Mouse (Mus musculus) lung, embryonic 15.5 days (tissue): ENCODE results near the gene Izumo1r. TPM values are rescaled to one million over a fixed set of nuclear protein-coding genes. Genes with fewer than 3 reads are reported as not detected.
"Not testable (repeated sequence)": the region's sequence is repeated elsewhere in the genome, so short reads cannot be mapped to it uniquely, and the experiment has no call there.

Experiments used
- ATAC-seq: fragments of 200-750 bp; cut with Nextera tagmentation; 2 replicates; pipeline ENCODE4 v1.8.0; 2017; ENCODE audit warnings: moderate number of reproducible peaks, borderline replicate concordance; ENCODE audit not compliant: low FRiP score, low TSS enrichment; ENCODE audit errors: extremely low read depth
- H3K27ac ChIP-seq: fragments of 300-500 bp; sonication (generic); 2 replicates; pipeline ENCODE4 v1.5.1; 2015; ENCODE audit warnings: moderate library complexity, mild to moderate bottlenecking, inconsistent platforms
- H3K27me3 ChIP-seq: fragments of 300-500 bp; sonication (generic); 2 replicates; pipeline ENCODE4 v1.6.1; 2015; ENCODE audit warnings: inconsistent platforms
- H3K36me3 ChIP-seq: fragments of 300-500 bp; sonication (generic); 2 replicates; pipeline ENCODE4 v1.6.1; 2015; ENCODE audit warnings: inconsistent platforms
- H3K4me1 ChIP-seq: fragments of 300-500 bp; sonication (generic); 2 replicates; pipeline ENCODE4 v1.6.1; 2015; ENCODE audit warnings: inconsistent platforms
- H3K4me2 ChIP-seq: fragments of 300-500 bp; sonication (generic); 2 replicates; pipeline ENCODE4 v1.6.1; 2015; ENCODE audit warnings: inconsistent platforms, mild to moderate bottlenecking, moderate library complexity
- H3K4me3 ChIP-seq: fragments of 300-500 bp; sonication (generic); 2 replicates; pipeline ENCODE4 v1.5.1; 2015; ENCODE audit warnings: mild to moderate bottlenecking, inconsistent platforms
- H3K9ac ChIP-seq: fragments of 300-500 bp; sonication (generic); 2 replicates; pipeline ENCODE4 v1.6.1; 2015; ENCODE audit warnings: inconsistent platforms
- H3K9me3 ChIP-seq: fragments of 300-500 bp; sonication (generic); 2 replicates; pipeline ENCODE4 v1.6.1; 2016; ENCODE audit warnings: inconsistent platforms
- WGBS: fragments of 180-500 bp; shearing (Covaris S2); methylation state at CpG from one replicate; pipeline ENCODE4 v1.1.7; 2015; 5-methylcytosine and 5-hydroxymethylcytosine counted together
- polyA plus RNA-seq: library from polyadenylated mRNA; unstranded; fragments of >200 nt; fragmentation: Nextera tagmentation; extraction: Ambion mirVana; gene quantifications from 2 replicates; pipeline ENCODE4 v1.2.1, GENCODE M21; 2015

Gene Izumo1r
- polyA plus RNA-seq, 1 experiment from 2014 or later: 0.66 TPM

GRCm38 (mm10) chr9:14885151-14885550, 18.6 kb downstream of the Izumo1r start:
- Histone ChIP-seq H3K9me3 (no peaks in the 10 kb centered on the region), H3K27ac (no peak overlapping the region), H3K4me2 (no peak overlapping the region), H3K4me3 (no peak overlapping the region), H3K36me3 (no peaks in the 10 kb centered on the region), H3K4me1 (0 out of 2 replicates have a peak, but pooled peaks cover 7% of the 10 kb centered on the region), H3K27me3 (no peaks in the 10 kb centered on the region), H3K9ac (no peak overlapping the region)
- no peak for ATAC-seq

- H3K27me3 ChIP-seq: no peaks in the 10 kb centered on the region
- no peak overlapping the region for H3K27ac ChIP-seq
- ATAC-seq: peak; percentile 60; the same call in 1 of the 2 replicates
- H3K4me1 ChIP-seq: 0 out of 2 replicates have a peak, but pooled peaks cover 7% of the 10 kb centered on the region
- 43% methylated on average over 4 of the region's 4 CpGs for WGBS
- H3K36me3 ChIP-seq: no peaks in the 10 kb centered on the region
- H3K9me3 ChIP-seq: no peaks in the 10 kb centered on the region
- no peak overlapping the region for H3K9ac ChIP-seq
- no peak overlapping the region for H3K4me2 ChIP-seq
- no peak overlapping the region for H3K4me3 ChIP-seq
These were observed 19.1 kb downstream of the Izumo1r start for GRCm38 (mm10) chr9:14884641-14885040.

GRCm38 (mm10) chr9:14876566-14876965, 27.2 kb downstream of the Izumo1r start:
- not testable (repeated sequence) for ATAC-seq, H3K27ac ChIP-seq, H3K4me3 ChIP-seq, H3K4me1 ChIP-seq, H3K27me3 ChIP-seq, H3K4me2 ChIP-seq, H3K36me3 ChIP-seq, H3K9ac ChIP-seq, H3K9me3 ChIP-seq
- WGBS: 32% methylated on average over 8 of the region's 8 CpGs

- WGBS: 61% methylated on average over 5 of the region's 5 CpGs
- no peaks in the 10 kb centered on the region for H3K36me3 ChIP-seq
- H3K9me3 ChIP-seq: no peaks in the 10 kb centered on the region
- no peak overlapping the region for H3K4me2 ChIP-seq
- no peak overlapping the region for H3K27ac ChIP-seq
- no peaks in the 10 kb centered on the region for H3K27me3 ChIP-seq
- no peaks in the 10 kb centered on the region for H3K4me1 ChIP-seq
- no peak for ATAC-seq
- no peak overlapping the region for H3K9ac ChIP-seq
- H3K4me3 ChIP-seq: no peak overlapping the region
These were observed 27.8 kb downstream of the Izumo1r start for GRCm38 (mm10) chr9:14875743-14876507.

- H3K9me3 ChIP-seq: no peaks in the 10 kb centered on the region
- H3K9ac ChIP-seq: no peak overlapping the region
- no peak for ATAC-seq
- H3K4me3 ChIP-seq: no peak overlapping the region
- 50% methylated on average over 17 of the region's 17 CpGs for WGBS
- no peaks in the 10 kb centered on the region for H3K27me3 ChIP-seq
- no peaks in the 10 kb centered on the region for H3K36me3 ChIP-seq
- H3K4me2 ChIP-seq: no peak overlapping the region
- no peaks in the 10 kb centered on the region for H3K4me1 ChIP-seq
- no peak overlapping the region for H3K27ac ChIP-seq
These were observed 31.4 kb downstream of the Izumo1r start for GRCm38 (mm10) chr9:14872181-14872930.

GRCm38 (mm10) chr9:14871536-14871935, 32.2 kb downstream of the Izumo1r start:
- H3K4me1 ChIP-seq: 0 out of 2 replicates have a peak, but pooled peaks cover 3% of the 10 kb centered on the region
- H3K4me3 ChIP-seq: no peak overlapping the region
- no peaks in the 10 kb centered on the region for H3K9me3 ChIP-seq
- no peak overlapping the region for H3K9ac ChIP-seq
- 59% methylated on average over 3 of the region's 3 CpGs for WGBS
- H3K4me2 ChIP-seq: no peak overlapping the region
- no peak for ATAC-seq
- 0 out of 2 replicates have a peak, but pooled peaks cover 2% of the 10 kb centered on the region for H3K27me3 ChIP-seq
- no peaks in the 10 kb centered on the region for H3K36me3 ChIP-seq
- H3K27ac ChIP-seq: no peak overlapping the region

GRCm38 (mm10) chr9:14870802-14871201, 32.9 kb downstream of the Izumo1r start:
- Histone ChIP-seq H3K4me1 (0 out of 2 replicates have a peak, but pooled peaks cover 3% of the 10 kb centered on the region), H3K9me3 (no peaks in the 10 kb centered on the region), H3K4me2 (no peak overlapping the region), H3K27me3 (0 out of 2 replicates have a peak, but pooled peaks cover 2% of the 10 kb centered on the region), H3K36me3 (no peaks in the 10 kb centered on the region), H3K9ac (no peak overlapping the region), H3K27ac (no peak overlapping the region), H3K4me3 (no peak overlapping the region)
- ATAC-seq: no peak
- WGBS: 86% methylated on average over 10 of the region's 10 CpGs

- Histone ChIP-seq H3K4me3 (no peak overlapping the region), H3K27ac (no peak overlapping the region), H3K9ac (no peak overlapping the region), H3K36me3 (no peaks in the 10 kb centered on the region), H3K9me3 (no peaks in the 10 kb centered on the region), H3K27me3 (0 out of 2 replicates have a peak, but pooled peaks cover 2% of the 10 kb centered on the region), H3K4me2 (no peak overlapping the region), H3K4me1 (0 out of 2 replicates have a peak, but pooled peaks cover 3% of the 10 kb centered on the region)
- no peak for ATAC-seq
- 93% methylated on average over 2 of the region's 2 CpGs for WGBS
These were observed 33.4 kb downstream of the Izumo1r start for GRCm38 (mm10) chr9:14870377-14870776.

- ATAC-seq: no peak
These were observed 35.4 kb downstream of the Izumo1r start for GRCm38 (mm10) chr9:14868326-14868725.

GRCm38 (mm10) chr9:14866957-14867356, 36.8 kb downstream of the Izumo1r start:
- peak; percentile 60; the same call in 1 of the 2 replicates for ATAC-seq
- no peak overlapping the region for H3K4me3 ChIP-seq
- H3K4me1 ChIP-seq: 0 out of 2 replicates have a peak, but pooled peaks cover 3% of the 10 kb centered on the region
- WGBS: 24% methylated on average over 7 of the region's 7 CpGs
- H3K9me3 ChIP-seq: no peaks in the 10 kb centered on the region
- H3K4me2 ChIP-seq: no peak overlapping the region
- H3K27me3 ChIP-seq: peaks cover 8% of the 10 kb centered on the region
- H3K36me3 ChIP-seq: no peaks in the 10 kb centered on the region
- no peak overlapping the region for H3K9ac ChIP-seq
- H3K27ac ChIP-seq: no peak overlapping the region

More at GRCm38 (mm10) chr9:14868326-14868725, 35.4 kb downstream of the Izumo1r start:
- Histone ChIP-seq H3K4me2 (no peak overlapping the region), H3K9ac (no peak overlapping the region), H3K4me3 (no peak overlapping the region), H3K27ac (no peak overlapping the region), H3K4me1 (0 out of 2 replicates have a peak, but pooled peaks cover 3% of the 10 kb centered on the region), H3K27me3 (peaks cover 2% of the 10 kb centered on the region; the same call in 1 of the 2 replicates), H3K36me3 (no peaks in the 10 kb centered on the region), H3K9me3 (no peaks in the 10 kb centered on the region)
- 93% methylated on average over 8 of the region's 8 CpGs for WGBS

GRCm38 (mm10) chr9:14864726-14865125, 39.0 kb downstream of the Izumo1r start:
- Histone ChIP-seq H3K9ac (no peak overlapping the region), H3K36me3 (no peaks in the 10 kb centered on the region), H3K4me1 (0 out of 2 replicates have a peak, but pooled peaks cover 3% of the 10 kb centered on the region), H3K4me2 (no peak overlapping the region), H3K27me3 (peaks cover 30% of the 10 kb centered on the region), H3K4me3 (no peak overlapping the region), H3K27ac (no peak overlapping the region), H3K9me3 (no peaks in the 10 kb centered on the region)
- 78% methylated on average over 9 of the region's 9 CpGs for WGBS
- ATAC-seq: no peak

- Histone ChIP-seq H3K4me2 (no peak overlapping the region), H3K4me3 (no peak overlapping the region), H3K4me1 (0 out of 2 replicates have a peak, but pooled peaks cover 3% of the 10 kb centered on the region), H3K9me3 (no peaks in the 10 kb centered on the region), H3K27me3 (peaks cover 46% of the 10 kb centered on the region), H3K27ac (no peak overlapping the region), H3K9ac (no peak overlapping the region), H3K36me3 (no peaks in the 10 kb centered on the region)
- 93% methylated on average over 3 of the region's 3 CpGs for whole genome bisulfite sequencing
- ATAC-seq: no peak
These were observed 40.6 kb downstream of the Izumo1r start for GRCm38 (mm10) chr9:14863126-14863525.
